Mouse (Mus musculus): ENCODE measurements around the gene Dusp16. TPM values are rescaled to one million over a fixed set of nuclear protein-coding genes. Genes with fewer than 3 reads are reported as not detected.
"Not testable (repeated sequence)": the region's sequence is repeated elsewhere in the genome, so short reads cannot be mapped to it uniquely, and the experiment has no call there.

Dusp16 gene
- polyA plus RNA-seq, 1 experiment from 2014 or later: 12.0 TPM

- H3K36me3 ChIP-seq (ENCODE audit: insufficient read depth, low read length): no peaks in the 10 kb centered on the region
- WGBS: 77% methylated on average over 6 of the region's 6 CpGs
- ATAC-seq (no peak), DNase-seq (ENCODE audit: low spot score) (no peak)
- H3K9me3 ChIP-seq (ENCODE audit: low read length): no peaks in the 10 kb centered on the region
- H3K4me1 ChIP-seq (ENCODE audit: insufficient read depth, low read depth, low read length): no peaks in the 10 kb centered on the region
- H3K9ac ChIP-seq (replicated peaks; ENCODE audit: low read depth): no peak overlapping the region
- no peak overlapping the region for H3K4me3 ChIP-seq (ENCODE audit: low read depth, low read length)
- H3K27ac ChIP-seq (ENCODE audit: low read length): no peak overlapping the region
- H3K4me2 ChIP-seq (replicated peaks; ENCODE audit: low read depth, low read length): no peak overlapping the region
- no peaks in the 10 kb centered on the region for H3K27me3 ChIP-seq (replicated peaks; ENCODE audit: insufficient read depth, low read length)
- TF ChIP-seq CTCF (IDR thresholded peaks at IDR 0.05): no peak
- no peak for TF ChIP-seq EP300 (IDR thresholded peaks at IDR 0.05)
Measured at GRCm38 (mm10) chr6:134684354-134684915, 108.0 kb downstream of the Dusp16 start.

GRCm38 (mm10) chr6:134679330-134679729, 113.1 kb downstream of the Dusp16 start:
- not testable (repeated sequence) for H3K9me3 ChIP-seq (ENCODE audit: low read length); H3K4me1 ChIP-seq (ENCODE audit: insufficient read depth, low read depth, low read length); DNase-seq (ENCODE audit: low spot score); H3K4me3 ChIP-seq (ENCODE audit: low read depth, low read length); H3K4me2 ChIP-seq (replicated peaks; ENCODE audit: low read depth, low read length); H3K27me3 ChIP-seq (replicated peaks; ENCODE audit: insufficient read depth, low read length); H3K27ac ChIP-seq (ENCODE audit: low read length); H3K36me3 ChIP-seq (ENCODE audit: insufficient read depth, low read length); ATAC-seq; H3K9ac ChIP-seq (replicated peaks; ENCODE audit: low read depth)
- WGBS: 85% methylated on average over 4 of the region's 4 CpGs

GRCm38 (mm10) chr6:134678037-134678436, 114.4 kb downstream of the Dusp16 start:
- DNase-seq (ENCODE audit: low spot score) (no peak), ATAC-seq (no peak)
- Histone ChIP-seq H3K4me1 (ENCODE audit: insufficient read depth, low read depth, low read length) (no peaks in the 10 kb centered on the region; the same call in 1 of the 2 replicates), H3K4me2 (replicated peaks; ENCODE audit: low read depth, low read length) (no peak overlapping the region), H3K27ac (ENCODE audit: low read length) (no peak overlapping the region), H3K9ac (replicated peaks; ENCODE audit: low read depth) (no peak overlapping the region), H3K9me3 (ENCODE audit: low read length) (no peaks in the 10 kb centered on the region), H3K36me3 (ENCODE audit: insufficient read depth, low read length) (no peaks in the 10 kb centered on the region), H3K27me3 (replicated peaks; ENCODE audit: insufficient read depth, low read length) (no peaks in the 10 kb centered on the region), H3K4me3 (ENCODE audit: low read depth, low read length) (no peak overlapping the region)
- 69% methylated on average over 3 of the region's 3 CpGs for WGBS
- no peak for TF ChIP-seq CTCF (IDR thresholded peaks at IDR 0.05)
- TF ChIP-seq EP300 (IDR thresholded peaks at IDR 0.05): no peak

GRCm38 (mm10) chr6:134677504-134677903, 114.9 kb downstream of the Dusp16 start:
- WGBS: 77% methylated on average over 4 of the region's 4 CpGs
- H3K9ac ChIP-seq (replicated peaks; ENCODE audit: low read depth): no peak overlapping the region

GRCm38 (mm10) chr6:134673712-134674111, 118.7 kb downstream of the Dusp16 start:
- H3K9me3 ChIP-seq (ENCODE audit: low read length); H3K4me3 ChIP-seq (ENCODE audit: low read depth, low read length); H3K9ac ChIP-seq (replicated peaks; ENCODE audit: low read depth); H3K27ac ChIP-seq (ENCODE audit: low read length); H3K4me1 ChIP-seq (ENCODE audit: insufficient read depth, low read depth, low read length); H3K36me3 ChIP-seq (ENCODE audit: insufficient read depth, low read length); ATAC-seq; H3K4me2 ChIP-seq (replicated peaks; ENCODE audit: low read depth, low read length); H3K27me3 ChIP-seq (replicated peaks; ENCODE audit: insufficient read depth, low read length): not testable (repeated sequence)
- DNase-seq (ENCODE audit: low spot score): peak; percentile 21
- 82% methylated on average over 8 of the region's 8 CpGs for WGBS

More at GRCm38 (mm10) chr6:134677504-134677903, 114.9 kb downstream of the Dusp16 start:
- Histone ChIP-seq H3K27ac (ENCODE audit: low read length) (no peak overlapping the region), H3K4me2 (replicated peaks; ENCODE audit: low read depth, low read length) (no peak overlapping the region), H3K36me3 (ENCODE audit: insufficient read depth, low read length) (no peaks in the 10 kb centered on the region), H3K27me3 (replicated peaks; ENCODE audit: insufficient read depth, low read length) (no peaks in the 10 kb centered on the region), H3K4me1 (ENCODE audit: insufficient read depth, low read depth, low read length) (no peaks in the 10 kb centered on the region; the same call in 1 of the 2 replicates), H3K4me3 (ENCODE audit: low read depth, low read length) (no peak overlapping the region), H3K9me3 (ENCODE audit: low read length) (no peaks in the 10 kb centered on the region)
- ATAC-seq (no peak), DNase-seq (ENCODE audit: low spot score) (no peak)
- no peak for TF ChIP-seq EP300 (IDR thresholded peaks at IDR 0.05)
- no peak for TF ChIP-seq CTCF (IDR thresholded peaks at IDR 0.05)

GRCm38 (mm10) chr6:134670881-134671411, 121.5 kb downstream of the Dusp16 start:
- WGBS: 14% methylated on average over 4 of the region's 4 CpGs
- peak; percentile 63 for TF ChIP-seq EP300 (IDR thresholded peaks at IDR 0.05)
- no peak for TF ChIP-seq CTCF (IDR thresholded peaks at IDR 0.05)
- Histone ChIP-seq H3K4me3 (ENCODE audit: low read depth, low read length) (no peak overlapping the region), H3K9me3 (ENCODE audit: low read length) (no peaks in the 10 kb centered on the region), H3K27ac (ENCODE audit: low read length) (peak overlapping the region; percentile 44; the same call in 1 of the 2 replicates), H3K4me2 (replicated peaks; ENCODE audit: low read depth, low read length) (no peak overlapping the region), H3K36me3 (ENCODE audit: insufficient read depth, low read length) (no peaks in the 10 kb centered on the region), H3K9ac (replicated peaks; ENCODE audit: low read depth) (no peak overlapping the region), H3K4me1 (ENCODE audit: insufficient read depth, low read depth, low read length) (peaks cover 6% of the 10 kb centered on the region; the same call in 1 of the 2 replicates), H3K27me3 (replicated peaks; ENCODE audit: insufficient read depth, low read length) (no peaks in the 10 kb centered on the region)
- DNase-seq (ENCODE audit: low spot score) (peak; percentile 83), ATAC-seq (peak; percentile 79)
